Mouse (Mus musculus) gastrocnemius, postnatal 14 days (tissue): ENCODE data around the gene Slc22a21. TPM values are rescaled to one million over a fixed set of nuclear protein-coding genes. Genes with fewer than 3 reads are reported as not detected.

Experiments
- DNase-seq: peaks from one replicate; pipeline ENCODE4 v3.0.0; 2021; ENCODE audit warnings: mixed read lengths
- intact Hi-C: fragments of 180-260 bp; cut with DNase I; formaldehyde crosslinking; loops from one replicate; pipeline ENCODE4 v1.15.1; 2025; ENCODE audit warnings: low total_unique reads
- total RNA-seq, 2 experiments: library from RNA; stranded (reverse); gene quantifications; 2 replicates each; pipeline ENCODE4 v1.2.3; 2021

Gene Slc22a21
- total RNA-seq, 2 experiments from 2014 or later, result 1.3 to 1.7 TPM

DNA sequence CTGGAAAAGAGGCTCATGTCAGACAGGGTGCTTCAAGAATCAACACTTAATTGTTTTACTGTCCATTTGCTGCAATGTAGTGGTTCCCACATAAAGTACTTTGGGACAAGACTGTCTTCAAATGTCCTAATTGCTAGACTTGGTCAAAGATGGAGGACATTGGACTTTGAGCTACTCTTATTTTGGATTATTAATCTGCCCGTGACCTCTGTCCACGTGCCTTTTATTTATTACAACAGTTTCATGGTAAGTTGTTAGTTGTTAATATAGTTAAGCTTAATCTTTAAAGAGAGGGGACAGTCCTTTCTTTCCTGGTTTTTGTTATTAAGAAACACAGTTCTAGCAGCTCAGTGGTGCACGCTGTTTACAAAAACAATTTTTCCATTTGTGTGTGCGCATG is 61.3 kb downstream of the Slc22a21 start:
- intact Hi-C loops, result no loop called here
- DNase-seq, result no peak

GRCm38 (mm10) chr11:53911011-53911410 is 69.1 kb downstream of the Slc22a21 start:
- intact Hi-C loops, result no loop called here
- DNase-seq, result no peak

GRCm38 (mm10) chr11:53908686-53909085 is 71.4 kb downstream of the Slc22a21 start:
- intact Hi-C loops, result no loop called here
- DNase-seq, result no peak

DNA sequence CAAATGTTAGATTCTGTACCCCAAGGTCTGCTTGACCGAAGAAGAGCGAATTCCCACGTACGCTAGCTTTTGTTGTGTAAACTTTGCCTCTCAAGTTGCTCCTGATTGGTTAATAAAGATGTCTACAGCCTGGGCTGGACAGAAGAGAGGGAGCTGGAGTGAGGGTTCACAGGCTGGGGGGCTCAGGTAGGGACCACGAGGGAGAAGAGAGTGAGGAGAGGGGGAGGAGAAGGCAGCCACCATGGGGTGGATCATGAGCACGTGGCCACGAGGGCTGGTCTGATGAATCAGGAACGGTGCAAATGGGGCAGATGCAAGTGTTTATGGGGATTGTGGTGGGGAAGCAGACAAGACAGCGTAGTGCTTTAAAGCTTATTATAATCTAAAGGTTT is 75.6 kb downstream of the Slc22a21 start:
- DNase-seq, result no peak
- intact Hi-C loops, result no loop called here

DNA sequence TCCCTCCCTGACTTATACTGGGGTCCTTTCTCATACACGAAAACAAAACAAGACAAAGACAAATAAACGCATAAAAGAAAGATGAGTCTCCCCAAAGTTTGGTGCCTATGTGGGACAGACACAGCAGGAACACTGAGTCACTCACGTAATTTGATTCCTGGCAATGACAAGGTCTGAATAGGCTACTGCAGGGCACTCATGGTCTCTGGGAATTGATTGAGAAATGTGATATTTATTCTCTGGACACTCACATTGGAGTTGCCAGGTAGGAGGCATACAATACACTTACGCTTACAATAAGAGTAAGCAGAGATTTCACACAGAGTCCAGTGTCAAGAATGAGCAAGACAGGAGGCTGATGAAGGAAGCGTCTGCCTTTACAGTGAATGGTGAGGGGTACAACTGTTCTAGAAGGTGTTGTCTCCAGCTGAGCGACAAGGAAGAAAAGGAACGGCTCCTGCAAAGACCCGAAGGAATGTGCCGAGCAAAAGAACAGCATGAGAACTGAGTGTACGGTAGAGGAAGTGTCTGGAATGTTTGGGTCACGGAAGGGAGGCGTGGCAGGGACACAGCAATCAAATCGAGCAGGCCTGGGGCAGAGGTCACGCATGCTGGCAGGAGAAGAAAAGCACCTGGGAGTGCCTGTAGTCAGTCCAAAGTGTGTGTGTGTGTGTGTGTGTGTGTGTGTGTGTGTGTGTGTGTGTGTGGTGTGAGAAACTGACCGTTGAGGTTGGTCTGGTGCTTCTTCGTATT is 76.2 kb downstream of the Slc22a21 start:
- DNase-seq, result no peak
- intact Hi-C loops, result no loop called here

DNA sequence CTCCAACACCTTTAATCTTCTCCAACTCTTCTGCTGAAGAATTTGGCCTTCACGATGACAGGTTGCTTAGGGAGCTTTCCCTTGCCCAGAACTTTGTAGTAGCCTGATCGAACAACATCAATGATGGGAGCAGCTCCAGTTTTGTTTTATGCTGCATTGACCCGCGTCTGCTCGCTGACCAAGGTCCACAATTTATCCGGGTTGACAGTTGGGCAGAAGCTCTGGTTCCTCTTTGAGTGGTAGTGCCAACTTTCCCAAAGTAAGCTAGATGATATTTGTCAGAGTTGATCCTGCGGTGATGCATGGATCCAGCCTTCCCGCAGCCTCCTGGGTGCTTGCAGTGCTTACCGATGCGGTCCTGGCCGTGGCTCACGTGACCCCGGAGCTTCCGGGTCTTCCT is 77.4 kb downstream of the Slc22a21 start:
- intact Hi-C loops, result no loop called here
- DNase-seq, result no peak

DNA sequence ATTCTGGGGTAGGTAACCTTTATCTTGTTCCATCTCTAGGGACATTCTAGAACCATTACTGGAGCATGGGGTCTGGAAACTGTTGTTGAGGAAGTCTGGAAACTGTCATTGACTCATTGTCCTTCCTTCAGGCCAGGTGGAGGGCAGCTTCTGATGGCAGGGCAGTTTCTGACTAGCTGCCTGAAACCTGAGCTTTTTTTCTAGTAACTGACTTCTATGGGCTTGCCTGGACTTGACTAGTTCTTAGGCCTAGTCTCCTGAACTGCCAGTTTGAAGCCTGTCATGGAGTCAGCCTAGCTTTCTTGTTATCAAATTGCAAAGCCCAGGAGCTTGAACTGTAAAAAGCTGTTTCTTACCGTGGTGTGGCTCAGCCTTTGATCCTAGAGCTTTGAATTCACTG is 79.1 kb downstream of the Slc22a21 start:
- intact Hi-C loops, result no loop called here
- no peak for DNase-seq

DNA sequence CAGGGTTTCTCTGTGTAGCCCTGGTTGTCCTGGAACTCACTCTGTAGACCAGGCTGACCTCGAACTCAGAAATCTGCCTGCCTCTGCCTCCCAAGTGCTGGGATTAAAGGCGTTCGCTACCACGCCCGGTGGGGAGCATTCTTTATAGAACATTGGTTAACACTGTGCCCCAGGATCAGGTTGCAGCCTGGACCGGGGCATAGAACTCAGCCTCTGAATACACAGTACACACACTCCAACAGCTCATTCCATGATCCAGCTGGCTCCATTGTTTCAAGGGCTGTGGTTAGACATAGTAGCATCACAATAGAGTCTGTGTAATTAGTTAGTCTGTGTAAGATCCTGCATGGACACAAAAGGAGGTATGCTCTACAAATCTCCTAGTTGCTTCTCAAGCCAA is 80.2 kb downstream of the Slc22a21 start:
- DNase-seq, result no peak
- intact Hi-C loops, result no loop called here

Other genes starting within 250 kb of the Slc22a21 start
- gene Irf1, start 210.3 kb downstream of the Slc22a21 start, total RNA-seq, result 1 to 10 TPM; 8.7 to 9.1 TPM
- gene Gm17334, start 207.1 kb downstream of the Slc22a21 start, total RNA-seq, result under 1 TPM; 0.23 to 0.33 TPM
- 1 to 10 TPM; 2.1 to 3.7 TPM for gene Gm12216, start 121.1 kb downstream of the Slc22a21 start, total RNA-seq
- gene Slc22a5, start 88.7 kb downstream of the Slc22a21 start, total RNA-seq, result 10 to 100 TPM; 11.1 to 11.2 TPM
- 1 to 10 TPM in 1 of 2 experiments, under 1 TPM in 1; 0.89 to 1.4 TPM for gene Slc22a4, start 47.8 kb upstream of the Slc22a21 start, total RNA-seq
- 10 to 100 TPM; 15.6 to 18.8 TPM for gene Pdlim4, start 88.7 kb upstream of the Slc22a21 start, total RNA-seq
- 10 to 100 TPM; 19.9 to 21.2 TPM for gene P4ha2, start 119.8 kb upstream of the Slc22a21 start, total RNA-seq